Mouse (Mus musculus) v-Abl transformed pro-B cells (cell line): ENCODE measurements around the gene Gm45062.

Experiments
- in situ Hi-C, 2 experiments: fragments of 400-800 bp; cut with MboI; formaldehyde crosslinking; loops; one replicate each; pipeline ENCODE4 v1.15.1; 2025; ENCODE audit not compliant: unreplicated experiment in 2 of 2

Gm45062 gene

GRCm38 (mm10) chr6:8412845-8413598 is 153.8 kb downstream of the Gm45062 start:
- in situ Hi-C loops: no loop called here

DNA sequence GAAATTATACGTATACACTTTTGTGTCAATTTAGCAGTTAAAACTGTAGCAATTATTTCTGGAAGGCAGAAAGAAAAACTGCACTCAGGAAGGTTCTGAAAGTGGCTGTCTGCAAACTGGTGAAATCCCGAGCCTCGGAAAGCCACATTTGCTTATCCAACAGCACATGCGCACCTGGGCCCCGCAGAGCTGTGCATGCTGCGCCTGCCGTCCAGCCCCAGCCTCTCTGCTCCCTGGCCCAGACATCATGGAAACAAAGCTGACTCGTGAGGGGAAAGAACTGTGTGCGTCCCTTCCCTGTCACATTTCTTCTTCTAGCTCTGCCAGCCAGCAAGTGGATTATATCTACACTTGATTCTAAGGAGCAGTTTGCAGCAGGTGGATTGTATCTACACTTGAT is 154.8 kb downstream of the Gm45062 start:
- in situ Hi-C loops: no loop called here

DNA sequence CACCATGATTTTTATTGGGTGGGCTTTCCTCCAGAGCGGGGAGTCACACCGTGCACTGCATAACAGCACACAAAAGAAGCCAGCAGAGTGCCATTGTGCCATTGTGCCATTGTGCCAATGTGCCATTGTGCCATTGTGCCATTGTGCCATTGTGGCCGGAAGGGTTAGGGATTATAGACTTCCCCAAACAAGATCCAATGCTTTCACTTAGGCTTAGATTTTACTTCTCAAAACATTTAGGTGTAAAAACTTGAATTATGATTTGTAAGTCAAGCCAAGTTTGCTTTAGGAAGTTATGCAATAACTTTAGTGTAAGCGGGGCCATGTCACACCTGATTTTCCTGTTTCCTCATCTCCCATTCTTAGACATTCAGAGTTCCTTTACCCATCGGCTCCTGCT is 156.6 kb downstream of the Gm45062 start:
- in situ Hi-C loops: no loop called here

DNA sequence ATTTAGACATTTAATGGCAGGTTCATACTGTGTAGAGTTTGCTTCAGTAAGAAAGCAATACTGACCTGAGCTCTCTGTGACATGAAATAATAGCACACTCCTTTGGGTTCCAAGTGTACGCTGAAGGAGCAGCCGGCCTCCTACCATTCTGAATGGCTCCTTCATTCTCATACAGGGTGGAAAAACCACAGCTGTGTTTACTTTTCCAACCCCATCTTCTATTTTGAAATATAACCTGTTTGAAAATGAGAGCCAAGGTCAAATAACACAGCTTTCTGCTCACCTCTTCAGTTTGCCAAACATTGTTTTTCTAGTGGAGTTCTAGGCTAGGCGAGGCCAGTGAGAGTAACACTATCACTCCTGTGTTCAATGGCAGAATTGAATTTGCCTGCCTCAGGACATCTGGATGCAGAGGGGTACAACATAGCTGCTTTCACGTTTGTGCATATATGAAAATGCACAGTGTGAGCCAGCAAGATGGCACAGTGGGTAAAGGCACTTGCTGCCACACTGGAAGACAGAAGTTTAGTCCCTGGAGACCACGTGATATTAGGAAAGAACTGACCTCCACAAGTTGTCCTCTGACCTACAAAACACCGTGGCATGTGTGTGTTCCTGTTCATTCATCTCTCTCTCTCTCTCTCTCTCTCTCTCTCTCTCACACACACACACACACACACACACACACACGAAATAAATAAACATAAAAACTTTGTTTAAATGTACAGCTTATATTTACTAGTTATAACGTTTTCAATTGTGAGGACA is 157.7 kb downstream of the Gm45062 start:
- in situ Hi-C loops: no loop called here

GRCm38 (mm10) chr6:8419485-8420186 is 160.4 kb downstream of the Gm45062 start:
- in situ Hi-C loops: no loop called here

DNA sequence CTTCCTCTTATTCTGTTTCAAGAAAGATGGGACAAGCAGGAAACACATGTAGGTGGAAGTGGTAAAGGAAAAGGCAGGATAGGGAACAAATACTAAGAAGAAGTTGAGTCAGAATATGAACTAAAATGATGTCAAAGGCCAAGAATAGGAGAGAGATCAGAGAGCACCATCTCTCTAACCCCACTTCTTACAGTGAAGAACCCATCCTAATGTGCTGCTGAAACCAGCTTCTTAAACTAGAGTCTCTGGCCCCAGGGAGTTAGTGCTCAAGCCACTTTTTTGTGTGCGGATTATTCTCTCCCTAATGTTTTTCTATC is 160.9 kb downstream of the Gm45062 start:
- in situ Hi-C loops: no loop called here

- in situ Hi-C loops: no loop called here
Observed at GRCm38 (mm10) chr6:8421421-8421820, 162.2 kb downstream of the Gm45062 start.

DNA sequence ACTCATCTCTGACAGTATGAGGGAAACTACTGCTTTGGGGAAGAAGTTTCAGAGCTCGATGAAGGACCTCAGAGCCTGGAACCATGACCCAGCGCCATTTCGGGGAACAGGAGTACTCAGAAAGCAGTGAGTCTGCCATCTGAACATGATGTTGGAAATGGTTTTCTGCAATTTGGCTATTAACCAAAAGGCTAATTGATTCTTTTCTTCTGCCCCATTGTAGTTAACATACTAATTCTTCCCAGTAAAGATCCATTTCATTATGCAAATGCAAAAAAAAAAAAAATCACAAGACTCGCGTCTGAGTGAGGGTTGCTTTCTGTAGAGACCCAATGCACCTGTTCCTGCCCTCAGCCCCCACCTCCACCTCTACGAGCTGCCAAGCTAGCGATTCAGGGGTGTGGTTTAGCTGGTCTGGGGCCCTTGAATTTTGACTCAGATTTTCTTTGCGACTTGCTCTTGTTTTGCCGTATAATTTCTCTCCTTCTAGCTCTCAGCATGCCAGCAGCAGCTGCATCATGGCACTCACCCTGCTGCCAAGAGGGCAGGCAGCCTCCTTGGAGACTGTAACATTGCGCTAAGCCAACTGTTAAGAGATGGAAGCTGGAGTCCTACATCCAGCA is 162.8 kb downstream of the Gm45062 start:
- in situ Hi-C loops: no loop called here

DNA sequence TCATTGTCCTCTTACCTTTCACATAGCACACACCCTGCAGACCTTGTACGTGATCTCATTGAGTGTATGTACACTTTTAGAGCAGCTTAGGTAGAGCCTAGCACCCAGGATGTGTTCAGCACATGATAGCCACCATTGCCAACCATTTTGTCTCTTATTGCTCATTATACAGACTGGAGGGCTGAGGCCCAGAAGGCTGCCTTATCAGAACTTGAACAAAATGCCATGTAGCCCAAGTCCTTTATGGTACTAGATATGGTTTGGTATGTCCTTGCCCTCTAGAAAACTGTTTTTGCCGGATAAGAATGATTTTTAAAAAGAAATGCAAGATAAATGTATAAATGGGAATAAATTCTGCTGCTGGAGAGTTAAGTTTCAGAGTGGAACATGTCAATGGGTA is 163.9 kb downstream of the Gm45062 start:
- in situ Hi-C loops: no loop called here

DNA sequence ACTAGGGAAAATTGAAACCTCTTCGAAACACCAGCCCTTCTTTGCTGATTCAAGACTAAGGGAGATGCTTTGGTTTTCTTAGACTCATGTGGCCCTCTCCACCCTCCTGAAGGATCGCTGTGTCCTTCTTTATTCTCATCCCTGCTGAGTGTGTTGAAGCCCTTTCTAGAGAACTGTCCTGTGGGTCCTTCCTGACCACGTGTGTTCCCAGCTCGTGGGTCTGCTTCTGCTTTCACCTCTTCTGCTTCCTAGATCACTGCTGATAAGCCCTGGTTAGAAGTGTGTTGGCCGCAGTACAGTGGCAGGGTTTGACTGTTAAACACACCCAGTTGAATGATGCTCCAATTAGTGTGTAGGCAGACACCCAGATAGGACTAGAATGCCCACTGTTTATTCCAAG is 168.4 kb downstream of the Gm45062 start:
- in situ Hi-C loops: no loop called here

DNA sequence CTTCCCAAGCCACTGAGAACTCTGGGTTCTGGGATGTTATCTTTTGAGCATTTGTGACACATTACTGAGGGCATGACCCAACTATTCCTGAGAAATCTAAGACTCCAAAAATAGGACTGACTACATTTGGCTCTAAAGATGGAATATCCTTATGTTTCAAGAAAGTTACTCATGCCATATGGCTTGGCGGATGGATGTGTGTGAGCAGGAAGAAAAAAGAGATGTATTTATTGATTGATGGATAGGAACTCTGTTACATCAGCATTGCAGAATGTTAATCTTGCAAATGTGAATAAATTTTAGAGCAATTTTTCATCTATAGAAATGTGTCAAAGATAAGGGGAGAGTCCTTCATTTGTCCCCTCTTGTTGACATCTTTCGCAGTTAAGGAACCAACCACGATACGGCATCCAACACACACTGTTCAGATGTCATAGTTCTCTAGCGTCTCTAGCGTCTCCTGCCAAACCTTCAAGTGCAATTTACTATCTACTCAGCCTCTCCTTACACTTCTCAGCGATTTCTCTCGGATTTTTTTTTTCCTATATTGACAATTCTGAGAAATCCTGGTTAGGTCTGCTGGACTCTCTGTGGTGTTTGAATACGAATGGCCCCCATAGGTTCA is 171.5 kb downstream of the Gm45062 start:
- in situ Hi-C loops: no loop called here

DNA sequence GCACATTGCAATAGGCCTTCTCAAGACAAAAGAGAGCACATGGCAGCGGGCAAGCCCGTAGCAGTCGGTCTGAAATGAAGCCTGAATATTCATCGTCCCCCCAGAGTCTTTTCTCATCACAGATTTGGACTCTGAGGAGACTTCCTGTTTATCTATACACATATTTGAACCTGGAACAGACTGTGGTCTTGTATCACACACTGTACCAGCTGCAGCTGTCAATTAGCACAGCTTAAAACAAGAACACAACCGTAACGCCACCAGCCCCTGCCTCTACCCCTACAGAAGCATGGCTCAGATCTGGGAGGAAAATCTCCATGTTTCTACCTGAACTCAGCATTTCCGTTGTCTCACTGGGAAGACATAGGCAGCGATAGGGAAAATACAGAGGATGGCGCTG is 173.9 kb downstream of the Gm45062 start:
- in situ Hi-C loops: no loop called here

- in situ Hi-C loops: no loop called here
Observed at GRCm38 (mm10) chr6:8437937-8438336, 178.7 kb downstream of the Gm45062 start.

DNA sequence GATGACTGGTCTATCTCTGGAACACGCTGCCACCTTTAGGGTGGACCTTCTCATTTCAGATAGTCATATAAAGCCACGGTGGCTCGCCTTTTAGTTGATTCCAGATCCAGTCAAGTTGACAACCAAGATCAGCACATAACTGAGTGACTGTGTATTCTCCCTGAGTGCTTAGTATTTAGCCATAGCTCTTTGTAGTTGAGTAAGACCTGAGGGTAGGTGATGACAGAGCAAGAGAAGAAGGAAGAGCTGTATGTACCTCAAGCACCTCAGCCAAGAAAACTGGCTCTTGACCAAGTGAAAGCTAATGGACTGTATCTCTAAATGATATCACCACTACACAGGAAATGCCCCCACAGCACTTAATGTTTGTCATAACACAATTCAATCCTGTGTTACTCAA is 182.6 kb downstream of the Gm45062 start:
- in situ Hi-C loops: no loop called here

DNA sequence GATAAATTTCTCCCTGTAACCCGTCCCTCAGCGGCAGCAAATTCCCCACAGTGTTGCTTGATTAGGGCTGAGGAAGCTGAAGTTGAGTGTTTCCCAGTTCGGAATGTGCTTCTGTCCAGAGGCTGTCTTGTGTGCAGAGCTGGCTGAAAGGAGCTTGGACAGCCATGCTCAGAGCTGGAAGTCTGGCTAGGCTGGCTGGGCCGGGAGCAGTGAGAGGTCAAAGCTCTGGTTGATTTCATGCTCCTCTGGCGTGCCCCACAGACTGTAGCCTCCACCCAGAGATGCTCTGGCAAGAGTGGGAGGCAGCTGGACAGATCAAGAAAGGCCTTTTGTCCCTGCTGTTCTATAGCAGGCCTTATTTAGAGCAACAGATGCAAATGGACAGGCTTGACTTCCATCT is 187.5 kb downstream of the Gm45062 start:
- in situ Hi-C loops: no loop called here

- in situ Hi-C loops: no loop called here
Observed at GRCm38 (mm10) chr6:8455599-8455998, 196.3 kb downstream of the Gm45062 start.

GRCm38 (mm10) chr6:8458596-8458995 is 199.3 kb downstream of the Gm45062 start:
- in situ Hi-C loops: no loop called here

DNA sequence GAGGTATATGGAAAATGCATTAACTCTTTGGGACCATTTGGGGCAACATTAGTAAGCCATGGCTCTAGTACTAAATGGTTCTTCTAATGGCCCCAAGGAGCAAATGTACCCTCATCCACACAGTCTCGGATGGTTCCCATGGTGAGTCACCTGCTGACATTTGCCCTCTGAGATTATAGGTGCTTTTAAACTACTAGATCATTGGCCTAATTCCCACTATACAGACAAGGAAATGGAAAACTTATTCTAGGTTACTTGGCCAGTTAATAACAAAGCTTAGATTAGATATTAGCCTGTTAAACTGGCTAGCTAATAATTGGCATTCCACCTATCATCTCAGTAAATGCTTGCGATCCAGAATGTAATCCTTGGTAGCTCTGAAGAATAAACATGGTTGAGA is 203.2 kb downstream of the Gm45062 start:
- in situ Hi-C loops: no loop called here

- in situ Hi-C loops: no loop called here
Observed at GRCm38 (mm10) chr6:8465388-8465787, 206.1 kb downstream of the Gm45062 start.

- in situ Hi-C loops: no loop called here
Observed at GRCm38 (mm10) chr6:8465985-8466384, 206.7 kb downstream of the Gm45062 start.
